Mouse (Mus musculus) ovary, postnatal 14 days (tissue): ENCODE measurements around the gene Nrxn3.

Experiments used
- DNase-seq: peaks from one replicate; pipeline ENCODE4 v3.0.0; 2022; ENCODE audit warnings: low spot score

Gene Nrxn3

GRCm38 (mm10) chr12:90337496-90338228 lies 1615.0 kb downstream of the Nrxn3 start:
- DNase-seq = no peak

- DNase-seq = no peak
These were observed 1615.5 kb downstream of the Nrxn3 start for GRCm38 (mm10) chr12:90338229-90338557.
